Mouse (Mus musculus) embryonic facial prominence, embryonic 12.5 days (tissue): ENCODE data around the gene Zfp454. TPM values are rescaled to one million over a fixed set of nuclear protein-coding genes. Genes with fewer than 3 reads are reported as not detected.

Experiments used
- ATAC-seq: fragments of 200-750 bp; cut with Nextera tagmentation; 2 replicates; pipeline ENCODE4 v1.8.0; 2017; ENCODE audit not compliant: insufficient number of reproducible peaks, insufficient read depth, low FRiP score, low TSS enrichment
- H3K27ac ChIP-seq: fragments of 300-500 bp; sonication (generic); 2 replicates; pipeline ENCODE4 v1.5.1; 2016; ENCODE audit warnings: mild to moderate bottlenecking
- H3K27me3 ChIP-seq: fragments of 300-500 bp; sonication (generic); 2 replicates; pipeline ENCODE4 v1.6.1; 2016; ENCODE audit warnings: mild to moderate bottlenecking, moderate library complexity
- H3K36me3 ChIP-seq: fragments of 300-500 bp; sonication (generic); 2 replicates; pipeline ENCODE4 v1.6.1; 2016; ENCODE audit warnings: mild to moderate bottlenecking
- H3K4me1 ChIP-seq: fragments of 300-500 bp; sonication (generic); 2 replicates; pipeline ENCODE4 v1.6.1; 2016
- H3K4me2 ChIP-seq: fragments of 300-500 bp; sonication (generic); replicated peaks from 2 replicates; pipeline ENCODE4 v1.6.1; 2016; ENCODE audit warnings: mild to moderate bottlenecking, moderate library complexity
- H3K4me3 ChIP-seq: fragments of 300-500 bp; sonication (generic); 2 replicates; pipeline ENCODE4 v1.5.1; 2016; ENCODE audit warnings: mild to moderate bottlenecking
- H3K9ac ChIP-seq: fragments of 300-500 bp; sonication (generic); 2 replicates; pipeline ENCODE4 v1.6.1; 2016; ENCODE audit warnings: mild to moderate bottlenecking, moderate library complexity
- H3K9me3 ChIP-seq: fragments of 300-500 bp; sonication (generic); 2 replicates; pipeline ENCODE4 v1.6.1; 2016; ENCODE audit warnings: mild to moderate bottlenecking, moderate library complexity
- WGBS: fragments of 180-500 bp; shearing (Covaris S2); methylation state at CpG from one replicate; pipeline ENCODE4 v1.1.7; 2016; 5-methylcytosine and 5-hydroxymethylcytosine counted together
- polyA plus RNA-seq: library from polyadenylated mRNA; unstranded; fragments of >200 nt; fragmentation: Nextera tagmentation; extraction: Ambion mirVana; gene quantifications from 2 replicates; pipeline ENCODE4 v1.2.1, GENCODE M21; 2016

Zfp454 gene
- polyA plus RNA-seq, 1 experiment from 2014 or later, result 13.7 TPM

DNA sequence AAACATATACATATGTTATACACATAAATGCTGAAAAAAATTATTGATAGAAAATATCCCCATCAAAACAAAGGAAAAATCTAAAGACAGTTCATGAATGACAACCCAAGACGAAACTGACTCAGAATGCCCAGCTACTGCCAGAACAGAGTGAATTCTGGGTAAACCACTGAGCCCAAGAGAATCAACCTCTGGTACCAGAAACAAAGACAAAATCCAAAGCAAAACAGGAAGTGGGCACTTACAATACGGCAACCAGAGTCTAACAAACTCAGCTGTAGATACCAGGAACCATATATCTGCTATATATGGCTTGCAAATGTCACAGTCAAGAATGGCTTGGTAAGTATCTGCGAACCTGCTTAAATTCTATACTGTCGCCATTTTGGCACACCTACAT is 51.7 kb downstream of the Zfp454 start:
- no peak for ATAC-seq
- peaks cover 16% of the 10 kb centered on the region; the same call in 1 of the 2 replicates for H3K9me3 ChIP-seq
- no peak overlapping the region for H3K9ac ChIP-seq
- H3K36me3 ChIP-seq, result peaks cover 17% of the 10 kb centered on the region
- no peak overlapping the region for H3K4me2 ChIP-seq
- WGBS, result 84% methylated on average over 4 of the region's 4 CpGs
- H3K27ac ChIP-seq, result no peak overlapping the region
- no peak overlapping the region for H3K4me3 ChIP-seq
- no peaks in the 10 kb centered on the region for H3K27me3 ChIP-seq
- H3K4me1 ChIP-seq, result peaks cover 3% of the 10 kb centered on the region; the same call in 1 of the 2 replicates

DNA sequence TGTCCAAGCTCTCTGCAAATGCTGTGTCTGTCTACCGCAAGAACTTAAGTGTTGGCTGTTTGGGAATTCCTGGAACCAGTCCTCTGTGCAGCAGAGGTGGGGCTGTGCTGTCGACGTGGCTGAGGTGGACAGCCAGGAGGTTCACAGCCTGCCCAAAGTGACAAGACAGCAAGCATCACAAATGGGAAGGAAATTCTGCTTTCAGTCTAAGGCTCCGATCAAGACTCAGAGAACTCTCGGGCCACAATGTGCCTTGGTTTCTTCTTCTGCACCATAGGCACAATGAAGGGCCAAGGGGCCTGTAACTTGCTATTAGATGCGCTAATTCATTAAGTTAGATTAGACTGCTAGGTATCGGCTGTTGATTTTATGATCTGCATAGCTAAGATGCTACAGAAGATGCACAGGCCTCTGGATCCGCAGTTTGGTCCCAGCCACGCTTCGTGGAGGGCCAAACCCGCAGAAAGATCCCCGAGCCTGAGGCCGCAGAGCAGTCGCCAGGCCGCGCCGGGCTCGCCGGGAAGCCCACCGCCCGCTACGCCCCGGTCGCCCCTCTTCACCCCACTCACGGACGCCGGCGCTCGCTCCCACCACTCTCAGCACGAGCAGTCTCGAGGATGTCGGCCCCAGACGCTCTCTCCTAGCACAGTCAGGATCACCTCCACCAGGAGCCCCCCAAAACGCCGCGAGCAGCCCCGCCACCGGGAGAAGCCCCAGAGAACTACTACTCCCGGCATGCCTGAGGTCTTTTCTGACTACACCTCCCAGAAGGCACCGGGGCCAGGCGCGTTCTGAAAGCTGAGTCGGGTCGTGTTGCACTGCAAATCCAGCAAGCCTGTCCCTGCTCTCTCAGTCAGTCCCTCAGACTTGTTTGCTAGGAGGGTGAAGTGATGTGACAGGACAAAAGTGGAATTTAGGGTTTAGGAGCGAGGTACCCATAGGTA is 60.2 kb downstream of the Zfp454 start, which contains the start of gene Zfp354c:
Zfp354c (minus strand) TSS at position 715 of the 944 bp plus-strand sequence.
- Histone ChIP-seq H3K36me3 (peaks cover 33% of the 10 kb centered on the region), H3K27ac (peak within 1 kb of the TSS; percentile 66), H3K4me3 (peak within 1 kb of the TSS; percentile 77), H3K9me3 (no peaks in the 10 kb centered on the region), H3K27me3 (no peaks in the 10 kb centered on the region), H3K4me1 (peaks cover 10% of the 10 kb centered on the region), H3K4me2 (peak within 1 kb of the TSS; percentile 77), H3K9ac (peak within 1 kb of the TSS; percentile 87)
- ATAC-seq, result peak; percentile 95
- WGBS, result 1% methylated on average over 45 of the region's 45 CpGs

DNA sequence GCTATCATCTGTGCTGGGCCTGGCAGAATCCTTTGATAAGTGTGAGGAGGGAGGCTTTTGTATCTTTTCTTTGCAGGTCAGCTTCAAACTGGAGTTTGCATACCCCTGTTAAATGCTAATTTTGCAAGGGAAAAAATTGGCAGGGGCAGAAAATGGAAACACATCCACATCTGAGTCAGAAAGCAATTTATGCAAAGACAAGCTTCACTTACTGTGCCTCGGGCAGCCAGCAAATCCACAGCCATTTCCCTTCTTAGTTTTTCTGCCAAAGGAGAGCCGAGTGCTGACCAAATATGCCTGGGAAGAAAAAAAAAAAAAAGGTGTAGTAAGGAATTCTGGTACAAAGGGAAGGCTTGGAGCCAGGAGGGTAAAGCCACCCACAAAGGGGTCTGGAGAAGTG is 61.2 kb downstream of the Zfp454 start:
- no peak for ATAC-seq
- WGBS, result 56% methylated on average over 2 of the region's 2 CpGs
- Histone ChIP-seq H3K4me3 (peak overlapping the region; percentile 77), H3K9me3 (no peaks in the 10 kb centered on the region), H3K36me3 (peaks cover 42% of the 10 kb centered on the region), H3K9ac (peak overlapping the region; percentile 87; the same call in 1 of the 2 replicates), H3K27me3 (no peaks in the 10 kb centered on the region), H3K4me2 (peak overlapping the region; percentile 77), H3K27ac (no peak overlapping the region), H3K4me1 (peaks cover 10% of the 10 kb centered on the region)

Other genes starting within 250 kb of the Zfp454 start
- 53.7 and 54.5 TPM in 2 replicates for gene Zfp354c, start 59.9 kb downstream of the Zfp454 start, polyA plus RNA-seq
- gene Zfp879, start 46.1 kb downstream of the Zfp454 start, polyA plus RNA-seq, result 0.77 and 1.1 TPM in 2 replicates
- gene Grm6, start 37.0 kb downstream of the Zfp454 start, polyA plus RNA-seq, result not detected in 2 replicates
- gene Zfp2, start 28.5 kb upstream of the Zfp454 start, polyA plus RNA-seq, result 18.3 and 19.9 TPM in 2 replicates
- gene Zfp354b, start 44.0 kb upstream of the Zfp454 start, polyA plus RNA-seq, result 1.6 and 1.8 TPM in 2 replicates
- gene 4933414I15Rik, start 56.1 kb upstream of the Zfp454 start, polyA plus RNA-seq, result not detected in 2 replicates
- gene Prop1, start 66.1 kb upstream of the Zfp454 start, polyA plus RNA-seq, result 1.0 TPM in 1 of 2 replicates, not detected in the other
- gene Olfr1378, start 78.9 kb upstream of the Zfp454 start, polyA plus RNA-seq, result not detected in 2 replicates
- not detected in 2 replicates for gene Olfr1377, start 94.3 kb upstream of the Zfp454 start, polyA plus RNA-seq
- not detected in 2 replicates for gene Olfr51, start 115.9 kb upstream of the Zfp454 start, polyA plus RNA-seq
- gene Olfr54, start 126.6 kb upstream of the Zfp454 start, polyA plus RNA-seq, result not detected in 2 replicates
- gene Olfr1375, start 160.5 kb upstream of the Zfp454 start, polyA plus RNA-seq, result not detected in 2 replicates
- 9.2 and 10.6 TPM in 2 replicates for gene Zfp354a, start 171.6 kb upstream of the Zfp454 start, polyA plus RNA-seq